Mouse (Mus musculus) cerebellum, adult 11-12 months (tissue): ENCODE measurements around the gene Saa2.
"Not testable (repeated sequence)": the region's sequence is repeated elsewhere in the genome, so short reads cannot be mapped to it uniquely, and the experiment has no call there.

Source experiments
- DNase-seq: peaks from one replicate; pipeline ENCODE4 v3.0.0; 2022

Gene Saa2

DNA sequence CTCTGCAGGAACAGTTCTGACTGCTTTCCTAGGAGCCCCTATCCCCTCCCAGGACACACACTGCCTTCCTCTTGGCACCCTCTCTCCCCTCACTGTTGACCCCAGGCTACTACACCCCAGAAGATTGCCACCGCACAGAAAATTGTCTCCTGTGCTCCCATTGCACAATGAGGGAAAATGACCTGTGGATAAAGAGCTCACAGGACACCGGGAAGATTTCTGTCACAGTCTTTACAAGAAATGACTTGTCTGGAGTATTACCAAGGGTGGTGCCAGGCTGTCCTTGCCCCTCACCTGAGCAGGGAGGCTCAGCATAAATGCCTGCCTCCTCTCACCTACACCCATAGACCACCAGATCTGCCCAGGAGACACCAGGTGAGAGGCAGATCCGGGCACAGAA lies at the start of gene Saa2:
Saa2 (plus strand) TSS at position 301 of the 400 bp plus-strand sequence.
- DNase-seq: no peak

DNA sequence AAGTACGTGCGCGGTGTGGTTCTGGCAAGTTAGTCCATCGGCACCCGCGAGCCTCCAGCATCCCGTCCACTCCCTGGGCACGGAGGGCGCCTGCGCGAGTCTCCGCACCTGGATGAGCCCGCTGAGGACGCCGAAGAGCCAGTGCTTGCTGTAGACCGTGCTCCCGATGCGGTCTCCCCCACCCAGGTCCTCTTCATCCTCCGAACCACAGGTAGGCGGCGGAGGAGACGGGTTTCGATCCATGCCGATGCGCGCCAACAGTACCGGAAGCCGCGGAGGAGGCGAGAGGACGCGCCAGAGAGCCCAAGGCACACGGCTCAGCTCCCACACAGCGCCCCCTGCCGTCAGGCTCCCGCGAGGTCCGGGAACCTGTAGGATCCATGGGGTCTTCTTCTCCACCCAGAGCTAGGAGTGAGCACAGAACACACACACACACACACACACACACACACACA lies 41.2 kb upstream of the Saa2 start, which contains the start of gene Saal1:
Saal1 (minus strand) TSS at position 291 of the 455 bp plus-strand sequence.
- peak; percentile 82 for DNase-seq

GRCm38 (mm10) chr7:46712250-46712649 lies 39.3 kb upstream of the Saa2 start:
- DNase-seq: no peak

- peak; percentile 79 for DNase-seq
Observed at GRCm38 (mm10) chr7:46714518-46714917, 37.1 kb upstream of the Saa2 start.

GRCm38 (mm10) chr7:46715600-46715999 lies 36.0 kb upstream of the Saa2 start, which contains the start of gene Saa3:
Saa3 (minus strand) TSS chr7:46715700.
- no peak for DNase-seq

DNA sequence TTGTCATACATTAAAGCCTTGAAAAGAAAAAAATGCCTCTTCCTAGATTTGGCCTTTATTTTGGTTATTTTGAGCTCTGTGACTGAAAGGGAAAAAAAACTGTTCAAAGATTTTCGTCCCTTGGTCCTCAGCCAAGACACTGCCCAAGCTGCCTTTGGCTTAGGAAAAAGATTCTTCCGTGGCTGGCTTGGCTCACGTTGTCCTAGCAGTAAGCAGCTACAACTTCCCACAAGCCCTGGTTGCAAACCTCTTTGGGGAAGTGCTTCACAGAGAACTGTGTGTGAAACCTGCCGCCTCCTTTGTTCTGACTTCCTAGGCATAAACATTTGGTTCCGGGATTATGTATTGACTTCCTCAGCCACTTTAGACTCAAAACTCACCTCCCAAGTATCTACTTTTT lies 34.7 kb upstream of the Saa2 start:
- peak; percentile 53 for DNase-seq

DNA sequence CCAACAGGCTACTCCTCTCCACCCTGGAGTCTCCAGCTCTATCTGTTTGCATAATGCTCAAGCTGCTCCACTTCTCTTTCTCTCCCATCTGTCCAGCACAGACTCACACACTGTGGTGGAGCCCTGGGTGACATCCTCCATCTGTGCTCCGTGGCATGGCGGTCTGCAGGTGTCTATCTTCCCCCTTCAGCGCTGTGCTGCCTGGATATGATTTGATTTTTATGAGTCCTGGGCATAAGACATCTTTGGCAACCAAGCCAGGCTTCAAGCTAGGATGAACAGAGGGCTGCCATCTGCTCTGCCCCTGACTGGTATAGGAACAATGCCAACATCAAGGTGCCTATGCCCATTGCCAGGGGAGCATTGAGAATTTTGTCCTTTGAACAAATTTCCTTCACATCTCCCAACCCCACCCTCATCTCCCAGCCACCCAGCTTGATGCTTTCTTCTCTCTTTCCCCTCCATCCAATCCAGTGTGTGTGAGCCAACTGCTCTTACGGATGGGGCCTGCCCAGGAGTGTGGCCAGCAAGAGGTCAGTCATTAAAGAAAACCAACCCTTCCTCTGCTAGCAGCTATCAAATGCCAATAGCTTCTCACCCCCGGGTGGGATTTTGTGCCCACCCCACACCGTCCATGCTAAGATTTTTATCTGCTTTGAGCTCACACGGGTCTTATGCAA lies 32.9 kb upstream of the Saa2 start:
- DNase-seq: peak; percentile 96

DNA sequence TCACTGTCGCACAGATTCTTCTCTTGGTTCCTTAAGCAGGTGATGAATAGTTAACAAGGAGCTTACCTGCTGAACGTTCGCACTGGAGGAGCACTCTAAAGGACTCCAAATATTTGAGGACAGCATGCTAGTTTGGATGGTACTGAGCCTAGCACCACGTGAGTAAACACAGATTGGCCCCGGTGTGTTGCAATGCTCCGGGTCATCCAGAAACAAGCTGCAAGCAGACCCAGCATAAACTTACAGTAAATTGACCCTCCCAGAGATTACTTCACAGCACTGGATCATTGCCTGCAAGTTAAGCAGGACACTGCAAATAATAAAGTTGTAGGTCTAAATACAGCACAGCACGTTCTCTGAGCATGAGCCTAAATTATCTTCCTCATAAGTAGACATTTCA lies 32.1 kb upstream of the Saa2 start:
- peak; percentile 60 for DNase-seq

DNA sequence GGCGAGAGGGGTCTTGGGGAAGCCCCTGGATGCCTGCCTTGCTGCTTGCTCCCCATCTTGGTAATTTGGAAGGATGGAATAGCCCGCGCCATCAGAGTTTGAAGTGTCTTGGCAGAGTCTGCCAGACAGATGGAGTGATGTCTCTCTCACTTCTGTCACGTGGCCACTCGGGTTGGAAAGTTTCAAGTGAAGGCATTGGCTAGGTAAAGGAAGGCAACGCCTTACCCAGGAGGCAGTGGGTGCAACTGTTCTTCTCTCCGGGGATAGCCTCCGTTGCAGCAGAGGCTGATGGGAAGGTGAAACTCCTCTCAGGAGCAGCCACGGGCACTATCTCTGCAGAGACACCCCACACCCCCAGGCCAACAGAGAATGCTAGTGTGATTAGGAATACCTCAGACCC lies 31.1 kb upstream of the Saa2 start:
- peak; percentile 60 for DNase-seq

DNA sequence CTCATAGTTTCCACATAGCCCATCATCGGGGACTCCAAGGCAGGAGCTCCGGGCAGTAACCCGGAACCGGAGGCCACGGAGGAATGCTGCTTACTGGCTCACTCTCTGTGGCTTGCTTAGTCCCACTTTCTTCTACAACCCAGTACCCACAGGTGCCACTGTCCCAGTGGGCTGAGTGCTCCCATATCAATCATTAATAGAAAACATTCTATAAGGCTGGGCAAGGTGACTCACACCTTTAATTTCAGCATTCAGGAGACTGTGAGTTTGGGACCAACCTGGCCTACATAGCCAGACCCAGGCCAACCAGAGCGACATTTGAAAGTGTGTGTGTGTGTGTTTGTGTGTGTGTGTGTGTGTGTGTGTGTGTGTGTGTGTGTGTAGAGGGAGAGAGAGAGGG lies 28.2 kb upstream of the Saa2 start:
- no peak for DNase-seq

DNA sequence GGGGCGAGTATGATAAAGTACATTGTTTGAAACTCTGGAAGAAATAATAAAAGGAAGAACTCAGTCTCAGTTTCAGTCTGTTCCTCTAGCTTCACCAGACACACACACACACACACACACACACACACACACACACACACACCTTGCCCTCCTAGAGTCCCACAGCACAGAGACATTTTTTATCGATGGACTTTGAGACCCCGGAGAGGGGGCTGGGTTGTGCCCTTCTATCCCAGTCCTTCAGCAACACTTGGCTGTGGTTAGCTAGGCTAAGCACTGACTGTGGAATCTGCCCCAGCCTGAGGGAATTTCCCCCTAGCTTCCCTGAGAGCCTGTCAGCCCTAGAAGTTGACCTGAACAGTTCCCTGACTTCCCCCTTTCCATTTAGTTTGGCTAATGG lies 27.7 kb upstream of the Saa2 start:
- DNase-seq: no peak

DNA sequence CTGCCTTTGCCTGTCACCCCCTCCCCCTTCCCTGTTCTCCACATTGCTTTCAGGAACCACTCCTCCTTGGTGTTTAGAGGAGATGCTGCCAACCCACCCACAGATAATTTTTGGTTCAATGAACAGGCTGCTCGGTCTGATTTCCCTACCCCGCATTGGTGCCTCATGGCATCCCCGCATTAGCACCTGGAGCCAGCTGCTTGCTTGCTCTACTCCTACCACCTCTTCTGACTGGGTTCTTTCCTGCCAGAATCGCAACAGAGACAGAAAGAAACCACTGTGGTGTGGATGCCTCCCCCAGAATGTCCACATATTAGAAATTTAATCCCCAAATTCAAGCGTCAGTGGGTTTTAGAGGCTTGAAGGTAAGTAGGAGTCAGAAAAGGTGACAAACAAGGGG lies 27.2 kb upstream of the Saa2 start:
- DNase-seq: no peak

- no peak for DNase-seq
Observed at GRCm38 (mm10) chr7:46727584-46727983, 24.0 kb upstream of the Saa2 start.

DNA sequence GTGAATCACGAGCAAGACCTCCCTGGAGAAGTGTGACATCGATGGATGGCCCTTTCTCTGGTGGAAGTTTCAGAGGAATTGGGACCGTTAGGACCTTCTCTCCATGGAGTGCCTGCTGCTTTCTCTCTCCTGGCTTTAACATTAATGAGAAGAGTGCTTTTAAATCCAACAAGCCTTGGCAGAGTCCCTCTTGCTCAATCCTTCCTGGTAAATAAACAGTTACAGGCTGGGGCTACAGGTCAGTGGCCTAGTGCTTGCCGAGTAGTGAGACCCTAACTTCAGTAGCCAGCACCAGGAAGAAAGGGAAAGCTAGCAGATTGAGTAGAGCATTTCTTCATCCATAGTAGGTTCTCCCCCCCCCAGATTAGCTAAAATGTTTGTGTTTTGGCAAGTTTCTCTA lies 19.1 kb upstream of the Saa2 start, which contains the start of gene Saa4:
Saa4 (minus strand) TSS at position 146 of the 400 bp plus-strand sequence.
- no peak for DNase-seq

- no peak for DNase-seq
Observed at GRCm38 (mm10) chr7:46734983-46735382, 16.6 kb upstream of the Saa2 start.

DNA sequence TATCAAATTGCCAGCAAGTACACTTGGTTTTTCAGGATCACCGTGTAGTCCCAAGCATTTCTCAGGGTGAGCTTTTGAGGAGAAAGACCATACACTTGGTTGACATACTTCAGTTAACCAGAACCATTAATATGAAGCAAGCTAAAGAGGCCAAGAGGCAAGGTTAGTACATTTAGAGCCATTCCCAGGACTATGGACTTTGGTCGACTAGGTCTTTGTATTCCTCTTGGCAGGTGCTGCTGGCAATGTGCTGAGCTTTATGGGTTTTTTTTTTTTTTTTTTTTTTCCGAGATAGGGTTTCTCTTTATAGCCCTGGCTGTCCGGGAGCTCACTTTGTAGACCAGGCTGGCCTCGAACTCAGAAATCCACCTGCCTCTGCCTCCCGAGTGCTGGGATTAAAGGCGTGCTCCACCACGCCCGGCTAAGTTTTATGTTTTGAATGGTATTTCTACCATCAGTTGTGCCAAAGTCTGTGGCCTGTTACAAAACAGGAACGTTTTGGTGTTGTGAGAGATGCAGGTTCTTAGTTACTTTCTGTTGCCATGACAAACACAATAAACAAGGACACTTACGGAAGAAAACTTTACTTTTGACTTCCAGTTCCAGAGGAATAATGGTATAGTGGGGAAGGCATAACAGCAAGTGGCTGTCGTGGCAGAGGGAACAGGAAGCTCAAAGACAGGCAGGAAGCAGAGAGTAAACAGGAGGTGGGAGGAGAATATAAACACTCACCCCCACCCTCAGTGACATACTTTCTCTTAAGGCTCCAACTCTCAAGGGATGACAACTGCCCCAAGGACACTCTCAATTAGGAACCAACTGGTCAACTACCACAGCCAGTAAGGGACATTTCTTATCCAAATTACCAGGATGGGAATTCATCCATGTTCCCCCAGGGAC lies 12.8 kb upstream of the Saa2 start:
- DNase-seq: no peak

DNA sequence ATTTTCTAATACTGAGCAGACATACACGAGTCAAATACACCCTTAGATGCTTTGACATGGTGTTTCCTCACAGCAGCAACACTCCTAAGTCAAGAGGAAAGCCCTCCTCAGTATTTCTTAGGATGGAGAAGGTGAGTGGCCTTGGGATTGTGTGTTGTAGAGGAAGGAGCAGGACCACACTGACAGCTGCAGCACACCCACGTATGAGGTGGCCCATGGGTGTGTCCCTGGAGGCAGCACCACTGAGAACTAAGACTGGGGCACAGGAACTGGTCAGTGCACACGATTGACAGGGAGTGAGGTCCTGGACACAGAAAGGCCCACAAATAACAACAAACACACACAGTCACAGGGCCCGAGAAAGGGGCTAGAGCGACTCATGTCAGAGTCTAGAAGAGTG lies 11.5 kb upstream of the Saa2 start:
- not testable (repeated sequence) for DNase-seq

GRCm38 (mm10) chr7:46742880-46743279 lies 8.7 kb upstream of the Saa2 start, which contains the start of gene Saa1:
Saa1 (minus strand) TSS chr7:46742980.
- DNase-seq: not testable (repeated sequence)

DNA sequence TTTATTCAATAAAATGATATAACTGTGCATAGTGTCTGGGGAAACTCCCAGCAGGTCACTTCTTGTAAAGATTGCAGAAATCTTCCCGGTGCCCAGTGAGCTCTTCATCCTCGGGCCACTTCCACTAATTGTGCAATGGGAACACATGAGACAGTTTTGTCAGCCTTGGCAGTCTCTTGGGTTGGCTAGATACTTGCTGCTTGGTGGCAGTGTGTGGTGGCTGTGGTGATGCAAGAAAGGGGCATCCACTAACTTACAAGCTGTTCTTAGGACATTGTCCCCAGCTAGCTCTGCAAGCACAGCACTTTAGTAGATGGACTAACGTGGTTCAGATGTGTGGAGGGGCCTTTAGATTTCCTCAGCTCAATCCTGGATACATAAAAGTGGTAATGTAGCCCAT lies 5.8 kb upstream of the Saa2 start:
- DNase-seq: no peak

DNA sequence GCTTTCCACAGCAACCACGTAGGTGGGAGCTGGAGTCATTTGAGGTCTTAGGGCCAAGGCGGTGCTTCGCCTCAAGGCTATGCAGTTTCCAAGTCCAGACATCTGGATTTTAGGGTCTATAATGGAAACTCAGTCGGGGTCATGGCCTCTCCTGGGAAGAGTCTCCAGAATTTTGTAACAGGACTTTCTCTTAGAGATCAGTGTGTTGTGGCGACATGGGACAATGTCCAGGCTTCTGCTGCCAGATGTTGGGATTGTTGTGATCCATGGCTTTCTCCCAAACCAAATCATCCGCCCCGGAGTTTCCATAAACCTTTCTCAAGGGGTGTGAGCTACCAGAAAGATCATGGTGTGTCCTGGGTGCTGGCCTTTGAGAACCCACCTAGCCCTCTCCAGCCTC lies 5.2 kb upstream of the Saa2 start:
- DNase-seq: no peak

DNA sequence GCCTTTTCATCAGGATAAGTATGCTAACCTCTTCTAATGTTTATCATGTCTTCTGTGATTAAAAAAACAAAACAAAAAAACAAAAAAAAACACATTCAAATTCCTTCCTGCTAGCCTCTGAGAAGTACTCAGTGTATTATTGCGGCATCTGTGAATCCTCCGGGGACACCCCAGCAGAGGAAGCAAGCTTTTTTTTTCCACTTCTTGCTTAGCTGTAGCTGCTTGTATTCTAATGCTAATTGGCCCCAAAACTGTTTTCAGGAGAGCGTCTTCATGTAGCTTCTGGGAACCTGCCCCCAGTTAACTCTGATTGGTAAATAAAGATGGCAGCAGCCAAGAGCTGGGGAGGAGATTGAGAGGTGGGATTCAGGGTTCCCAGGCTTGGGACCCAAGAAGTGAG lies 3.1 kb upstream of the Saa2 start:
- DNase-seq: no peak

DNA sequence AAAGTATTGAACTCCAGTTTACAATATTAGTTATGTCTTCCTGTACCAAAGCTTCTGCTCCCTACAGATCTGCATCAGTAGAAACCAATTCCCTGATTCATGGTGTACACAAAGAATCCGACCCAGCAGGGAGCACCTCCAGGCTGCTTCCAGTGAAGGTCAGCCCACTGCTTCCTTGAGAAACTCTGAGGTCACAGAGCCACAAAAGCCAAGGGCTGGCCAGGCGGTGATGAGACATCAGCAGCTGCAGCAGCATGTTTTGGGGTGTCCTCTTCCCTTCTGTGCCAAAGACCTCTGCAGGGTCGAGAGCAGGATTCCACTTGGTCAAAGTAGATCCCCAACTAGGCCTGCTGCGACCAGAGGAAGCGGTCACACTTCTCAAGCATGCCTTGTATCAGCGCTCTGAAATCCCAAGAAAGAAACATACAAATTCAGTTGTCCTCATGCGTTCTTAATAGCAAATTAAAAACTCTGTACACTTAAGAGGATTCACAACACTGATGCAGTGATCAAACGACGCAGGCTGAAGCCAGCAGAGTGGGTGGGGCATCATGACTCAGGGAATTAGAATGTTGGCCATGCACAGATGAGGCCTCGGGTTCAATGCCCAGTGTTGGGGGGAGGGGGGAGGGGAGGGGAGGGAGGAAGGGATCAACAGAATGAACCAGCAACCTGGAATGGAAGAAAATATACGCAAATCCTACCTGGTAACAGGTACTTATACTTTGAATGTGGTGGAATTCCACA lies 9.6 kb downstream of the Saa2 start:
- no peak for DNase-seq

DNA sequence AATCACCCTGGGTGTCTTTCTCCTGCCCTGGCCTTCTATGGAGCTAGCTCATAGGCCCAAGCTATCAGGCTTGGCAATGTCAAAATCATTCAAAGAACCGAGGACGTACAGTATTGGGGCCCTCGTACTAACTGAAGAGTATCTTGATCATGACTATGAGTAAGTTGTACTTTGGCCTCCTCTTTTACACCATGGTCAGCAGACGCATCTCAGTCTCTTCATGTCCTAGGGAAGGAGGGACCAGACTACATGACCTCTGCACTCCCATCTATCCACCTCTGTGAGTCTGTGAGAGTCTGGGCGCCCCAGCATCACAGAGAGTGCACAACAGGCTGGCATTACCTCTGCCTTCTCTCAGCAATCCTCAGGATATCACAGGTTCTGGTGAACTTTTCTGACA lies 11.0 kb downstream of the Saa2 start:
- no peak for DNase-seq
